Mouse (Mus musculus) erythroblast, embryonic 14.5 days (primary cell): ENCODE data around the gene Tmem14a.

Experiments used
- GATA1 ChIP-seq: IDR thresholded peaks from 2 replicates; pipeline ENCODE4 v1.6.1; 2012; ENCODE audit warnings: low read length, inconsistent platforms, mixed read lengths
- TAL1 ChIP-seq: IDR thresholded peaks from 3 replicates; pipeline ENCODE4 v1.6.1; 2012; ENCODE audit warnings: low read length, inconsistent platforms, mixed read lengths

GRCm38 (mm10) chr1:21262401-21262800, 44.0 kb downstream of the Tmem14a start:
- TF ChIP-seq TAL1: no peak
- TF ChIP-seq GATA1: no peak
